Mouse (Mus musculus) lung, postnatal 36 days (tissue): Measurements from ENCODE around the gene Sergef.
"Not testable (repeated sequence)": the region's sequence is repeated elsewhere in the genome, so short reads cannot be mapped to it uniquely, and the experiment has no call there.

Source experiments
- DNase-seq: peaks from one replicate; pipeline ENCODE4 v3.0.0; 2022; ENCODE audit warnings: mixed read lengths

Sergef gene

GRCm38 (mm10) chr7:46639692-46640031 is at the start of gene Sergef:
TSS of gene Sergef (minus strand) at chr7:46639807.
- DNase-seq: peak; percentile 92

GRCm38 (mm10) chr7:46686827-46687226 is 47.2 kb upstream of the Sergef start:
- peak; percentile 6 for DNase-seq

GRCm38 (mm10) chr7:46680732-46681131 is 41.1 kb upstream of the Sergef start:
- no peak for DNase-seq

GRCm38 (mm10) chr7:46679044-46679443 is 39.4 kb upstream of the Sergef start:
- DNase-seq: not testable (repeated sequence)

GRCm38 (mm10) chr7:46678417-46678816 is 38.8 kb upstream of the Sergef start:
- no peak for DNase-seq

- no peak for DNase-seq
Observed at GRCm38 (mm10) chr7:46676808-46677360, 37.3 kb upstream of the Sergef start.

- DNase-seq: no peak
Observed at GRCm38 (mm10) chr7:46675886-46676285, 36.3 kb upstream of the Sergef start.

GRCm38 (mm10) chr7:46675061-46675460 is 35.5 kb upstream of the Sergef start:
- DNase-seq: no peak

- DNase-seq: no peak
Observed at GRCm38 (mm10) chr7:46672160-46672672, 32.6 kb upstream of the Sergef start, which contains the start of gene Tph1. TSS of gene Tph1 (minus strand) at chr7:46672537.

- DNase-seq: no peak
Observed at GRCm38 (mm10) chr7:46667256-46667655, 27.6 kb upstream of the Sergef start.

- DNase-seq: peak; percentile 16
Observed at GRCm38 (mm10) chr7:46665236-46665635, 25.6 kb upstream of the Sergef start.

- no peak for DNase-seq
Observed at GRCm38 (mm10) chr7:46661591-46662090, 22.0 kb upstream of the Sergef start.

GRCm38 (mm10) chr7:46652279-46652678 is 12.7 kb upstream of the Sergef start:
- DNase-seq: no peak

GRCm38 (mm10) chr7:46650231-46650630 is 10.6 kb upstream of the Sergef start:
- DNase-seq: not testable (repeated sequence)

GRCm38 (mm10) chr7:46648431-46649140 is 9.0 kb upstream of the Sergef start:
- DNase-seq: no peak

GRCm38 (mm10) chr7:46643172-46643571 is 3.6 kb upstream of the Sergef start:
- no peak for DNase-seq

GRCm38 (mm10) chr7:46640062-46640461 is 455 bp upstream of the Sergef start:
- no peak for DNase-seq

- DNase-seq: no peak
Observed at GRCm38 (mm10) chr7:46638889-46639691, 517 bp downstream of the Sergef start.

- DNase-seq: no peak
Observed at GRCm38 (mm10) chr7:46628375-46628975, 11.1 kb downstream of the Sergef start.

GRCm38 (mm10) chr7:46623979-46624378 is 15.6 kb downstream of the Sergef start:
- DNase-seq: no peak

GRCm38 (mm10) chr7:46618416-46619110 is 21.0 kb downstream of the Sergef start:
- no peak for DNase-seq

- no peak for DNase-seq
Observed at GRCm38 (mm10) chr7:46616429-46617005, 23.1 kb downstream of the Sergef start.
